Mouse (Mus musculus) liver, embryonic 16.5 days (tissue): ENCODE results near the gene Tmem72. TPM values are rescaled to one million over a fixed set of nuclear protein-coding genes. Genes with fewer than 3 reads are reported as not detected.

Experiments
- ATAC-seq: fragments of 200-750 bp; cut with Nextera tagmentation; 2 replicates; pipeline ENCODE4 v1.8.0; 2017; ENCODE audit warnings: low read depth, mild to moderate bottlenecking, moderate number of reproducible peaks, moderate library complexity
- H3K27ac ChIP-seq: fragments of 300-500 bp; sonication (generic); 2 replicates; pipeline ENCODE4 v1.5.1; 2014; ENCODE audit warnings: mild to moderate bottlenecking, low read length
- H3K27me3 ChIP-seq: fragments of 300-500 bp; sonication (generic); 2 replicates; pipeline ENCODE4 v1.6.1; 2014; ENCODE audit warnings: low read depth, low read length, mixed read lengths; ENCODE audit not compliant: control insufficient read depth, insufficient read depth
- H3K36me3 ChIP-seq: fragments of 300-500 bp; sonication (generic); 2 replicates; pipeline ENCODE4 v1.6.1; 2014; ENCODE audit warnings: mild to moderate bottlenecking; ENCODE audit not compliant: control insufficient read depth, insufficient read depth
- H3K4me1 ChIP-seq: fragments of 300-500 bp; sonication (generic); 2 replicates; pipeline ENCODE4 v1.6.1; 2014; ENCODE audit warnings: low read depth, low read length, mixed read lengths; ENCODE audit not compliant: control insufficient read depth
- H3K4me2 ChIP-seq: fragments of 300-500 bp; sonication (generic); 2 replicates; pipeline ENCODE4 v1.6.1; 2014; ENCODE audit warnings: low read depth, low read length, mixed read lengths
- H3K4me3 ChIP-seq: fragments of 300-500 bp; sonication (generic); 2 replicates; pipeline ENCODE4 v1.5.1; 2014; ENCODE audit warnings: low read depth, mild to moderate bottlenecking, low read length
- H3K9ac ChIP-seq: fragments of 300-500 bp; sonication (generic); 2 replicates; pipeline ENCODE4 v1.6.1; 2014; ENCODE audit warnings: low read depth, low read length
- H3K9me3 ChIP-seq: fragments of 300-500 bp; sonication (generic); replicated peaks from 2 replicates; pipeline ENCODE4 v1.6.1; 2016; ENCODE audit warnings: low read length; ENCODE audit not compliant: control insufficient read depth
- WGBS: fragments of 180-500 bp; shearing (Covaris S2); extraction: QIAGEN DNeasy Blood & Tissue Kit; methylation state at CpG from one replicate; pipeline ENCODE4 v1.1.7; 2014; ENCODE audit not compliant: insufficient replicate concordance; 5-methylcytosine and 5-hydroxymethylcytosine counted together
- polyA plus RNA-seq: library from polyadenylated mRNA; unstranded; fragments of >200 nt; fragmentation: Nextera tagmentation; extraction: Ambion mirVana; gene quantifications from 2 replicates; pipeline ENCODE4 v1.2.1, GENCODE M21; 2015

Gene Tmem72
- polyA plus RNA-seq, 1 experiment from 2014 or later = 0.15 TPM

- Histone ChIP-seq H3K36me3 (no peaks in the 10 kb centered on the region), H3K4me2 (no peak overlapping the region), H3K4me3 (no peak overlapping the region), H3K9ac (no peak overlapping the region), H3K27ac (no peak overlapping the region), H3K4me1 (no peaks in the 10 kb centered on the region), H3K9me3 (no peaks in the 10 kb centered on the region), H3K27me3 (no peaks in the 10 kb centered on the region)
- WGBS = 64% methylated on average over 12 of the region's 12 CpGs
- ATAC-seq = no peak
Observed at GRCm38 (mm10) chr6:116666085-116666750, 50.5 kb downstream of the Tmem72 start.

GRCm38 (mm10) chr6:116664830-116665229, 51.9 kb downstream of the Tmem72 start:
- Histone ChIP-seq H3K4me1 (no peaks in the 10 kb centered on the region), H3K4me3 (no peak overlapping the region), H3K9me3 (no peaks in the 10 kb centered on the region), H3K36me3 (no peaks in the 10 kb centered on the region), H3K27me3 (no peaks in the 10 kb centered on the region), H3K27ac (no peak overlapping the region), H3K4me2 (no peak overlapping the region), H3K9ac (no peak overlapping the region)
- no peak for ATAC-seq
- WGBS = 57% methylated on average over 3 of the region's 3 CpGs

- Histone ChIP-seq H3K4me1 (no peaks in the 10 kb centered on the region), H3K27me3 (no peaks in the 10 kb centered on the region), H3K9ac (no peak overlapping the region), H3K36me3 (no peaks in the 10 kb centered on the region), H3K27ac (no peak overlapping the region), H3K9me3 (no peaks in the 10 kb centered on the region), H3K4me3 (no peak overlapping the region), H3K4me2 (no peak overlapping the region)
- 51% methylated on average over 6 of the region's 6 CpGs for WGBS
- ATAC-seq = no peak
Observed at GRCm38 (mm10) chr6:116664031-116664430, 52.7 kb downstream of the Tmem72 start.

GRCm38 (mm10) chr6:116663364-116663763, 53.3 kb downstream of the Tmem72 start:
- WGBS = 45% methylated on average over 2 of the region's 2 CpGs
- Histone ChIP-seq H3K4me2 (no peak overlapping the region), H3K36me3 (no peaks in the 10 kb centered on the region), H3K9ac (no peak overlapping the region), H3K27me3 (no peaks in the 10 kb centered on the region), H3K4me1 (no peaks in the 10 kb centered on the region), H3K9me3 (no peaks in the 10 kb centered on the region), H3K4me3 (no peak overlapping the region), H3K27ac (no peak overlapping the region)
- ATAC-seq = no peak

GRCm38 (mm10) chr6:116653684-116654454, 62.8 kb downstream of the Tmem72 start:
- Histone ChIP-seq H3K36me3 (no peaks in the 10 kb centered on the region), H3K27ac (no peak overlapping the region), H3K9ac (no peak overlapping the region), H3K4me1 (peaks cover 3% of the 10 kb centered on the region; the same call in 1 of the 2 replicates), H3K4me3 (no peak overlapping the region), H3K27me3 (no peaks in the 10 kb centered on the region), H3K9me3 (no peaks in the 10 kb centered on the region), H3K4me2 (no peak overlapping the region)
- WGBS = 37% methylated on average over 9 of the region's 9 CpGs
- ATAC-seq = peak; percentile 14; the same call in 1 of the 2 replicates

- H3K9me3 ChIP-seq = no peaks in the 10 kb centered on the region
- no peaks in the 10 kb centered on the region for H3K27me3 ChIP-seq
- no peak overlapping the region for H3K4me3 ChIP-seq
- no peak overlapping the region for H3K4me2 ChIP-seq
- peaks cover 3% of the 10 kb centered on the region; the same call in 1 of the 2 replicates for H3K4me1 ChIP-seq
- no peaks in the 10 kb centered on the region for H3K36me3 ChIP-seq
- H3K9ac ChIP-seq = no peak overlapping the region
- no peak overlapping the region for H3K27ac ChIP-seq
- 53% methylated on average over 3 of the region's 3 CpGs for WGBS
- ATAC-seq = no peak
Observed at GRCm38 (mm10) chr6:116653191-116653590, 63.5 kb downstream of the Tmem72 start.

- 33% methylated on average over 20 of the region's 20 CpGs for WGBS
- Histone ChIP-seq H3K4me3 (peak overlapping the region; percentile 49), H3K4me1 (peaks cover 3% of the 10 kb centered on the region; the same call in 1 of the 2 replicates), H3K36me3 (no peaks in the 10 kb centered on the region), H3K27me3 (no peaks in the 10 kb centered on the region), H3K4me2 (peak overlapping the region; percentile 41), H3K9ac (peak overlapping the region; percentile 20; the same call in 1 of the 2 replicates), H3K9me3 (no peaks in the 10 kb centered on the region), H3K27ac (peak overlapping the region; percentile 14; the same call in 1 of the 2 replicates)
- ATAC-seq = 0 out of 2 replicates have a peak, but pooled peaks have one; percentile 8
Observed at GRCm38 (mm10) chr6:116651437-116652118, 65.1 kb downstream of the Tmem72 start.

- peak; percentile 85 for ATAC-seq
- no peaks in the 10 kb centered on the region for H3K36me3 ChIP-seq
- peak within 1 kb of the TSS; percentile 49 for H3K4me3 ChIP-seq
- H3K27me3 ChIP-seq = no peaks in the 10 kb centered on the region
- WGBS = 7% methylated on average over 6 of the region's 6 CpGs
- peaks cover 3% of the 10 kb centered on the region; the same call in 1 of the 2 replicates for H3K4me1 ChIP-seq
- peak within 1 kb of the TSS; percentile 83 for H3K27ac ChIP-seq
- H3K4me2 ChIP-seq = peak within 1 kb of the TSS; percentile 41
- H3K9ac ChIP-seq = peak within 1 kb of the TSS; percentile 37
- no peaks in the 10 kb centered on the region for H3K9me3 ChIP-seq
Observed at GRCm38 (mm10) chr6:116650406-116650805, 66.3 kb downstream of the Tmem72 start, which contains the start of gene Depp1. Gene Depp1 (plus strand): TSS chr6:116650609.
